Mouse (Mus musculus) lung, postnatal 36 days (tissue): ENCODE results near the gene Emb.

Experiments
- DNase-seq: peaks from one replicate; pipeline ENCODE4 v3.0.0; 2022; ENCODE audit warnings: mixed read lengths

Emb gene

GRCm38 (mm10) chr13:117220501-117221321 lies 12.4 kb downstream of the Emb start, which contains the start of gene Gm17509:
TSS of gene Gm17509 (minus strand) at chr13:117221075.
- DNase-seq, result peak; percentile 77

- DNase-seq, result peak; percentile 60
These were observed 14.8 kb downstream of the Emb start for GRCm38 (mm10) chr13:117223125-117223524.

GRCm38 (mm10) chr13:117224901-117225300 lies 16.6 kb downstream of the Emb start:
- no peak for DNase-seq

DNA sequence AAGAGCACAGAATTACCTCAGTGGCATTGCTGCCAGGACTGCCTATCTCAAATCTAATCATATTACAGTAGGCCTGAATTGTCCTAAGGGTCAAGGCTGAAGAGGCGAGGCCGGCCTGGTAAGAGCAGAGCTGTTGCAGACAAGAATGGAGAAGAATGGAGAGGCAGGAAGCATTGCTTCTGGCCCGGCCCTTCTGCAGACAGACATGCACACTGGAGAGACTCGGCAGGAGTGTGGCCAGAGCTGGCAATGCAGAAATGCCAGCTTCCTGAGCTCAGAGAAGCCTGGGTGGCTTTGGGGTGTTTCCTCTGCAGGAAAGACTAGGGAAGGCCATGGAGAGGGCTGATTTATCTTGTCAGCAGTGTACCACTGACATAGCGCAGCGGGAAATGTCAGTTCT lies 17.2 kb downstream of the Emb start:
- DNase-seq, result no peak

DNA sequence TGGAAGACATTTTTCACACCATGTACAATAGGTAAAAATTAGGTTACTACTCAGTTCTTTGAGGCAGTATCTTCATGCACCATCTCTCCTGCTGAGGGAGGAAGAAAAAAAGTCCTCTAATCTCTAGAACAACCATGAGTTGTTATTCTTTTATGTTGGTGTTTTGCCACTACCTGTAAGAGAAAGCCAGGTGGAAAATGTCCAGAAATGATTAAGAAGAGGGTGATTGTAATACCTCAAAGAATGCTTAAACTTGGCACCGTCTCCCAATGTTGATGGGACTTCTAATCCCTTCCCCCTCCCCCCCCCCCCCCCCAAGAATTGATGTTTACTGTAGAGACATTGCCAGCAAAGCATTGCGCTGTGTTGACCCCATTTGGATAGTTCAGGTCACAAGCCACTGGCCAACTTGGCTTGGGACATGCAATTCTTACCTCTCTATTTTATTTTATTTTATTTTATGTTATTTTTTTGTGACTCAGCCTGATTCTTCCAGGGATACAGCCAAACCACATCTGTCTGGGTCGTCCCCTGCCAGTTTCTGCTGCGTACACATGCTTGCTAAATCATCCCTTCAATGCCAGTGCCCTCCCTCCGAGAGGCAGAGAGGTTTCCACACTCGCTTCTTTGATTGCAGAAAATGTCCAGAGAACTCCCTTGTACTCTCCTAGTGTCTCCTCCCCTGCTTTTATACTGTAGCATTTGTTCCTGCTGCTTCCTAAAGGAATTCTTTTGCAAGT lies 22.2 kb downstream of the Emb start:
- DNase-seq, result no peak

GRCm38 (mm10) chr13:117233808-117234207 lies 25.5 kb downstream of the Emb start:
- DNase-seq, result peak; percentile 46

DNA sequence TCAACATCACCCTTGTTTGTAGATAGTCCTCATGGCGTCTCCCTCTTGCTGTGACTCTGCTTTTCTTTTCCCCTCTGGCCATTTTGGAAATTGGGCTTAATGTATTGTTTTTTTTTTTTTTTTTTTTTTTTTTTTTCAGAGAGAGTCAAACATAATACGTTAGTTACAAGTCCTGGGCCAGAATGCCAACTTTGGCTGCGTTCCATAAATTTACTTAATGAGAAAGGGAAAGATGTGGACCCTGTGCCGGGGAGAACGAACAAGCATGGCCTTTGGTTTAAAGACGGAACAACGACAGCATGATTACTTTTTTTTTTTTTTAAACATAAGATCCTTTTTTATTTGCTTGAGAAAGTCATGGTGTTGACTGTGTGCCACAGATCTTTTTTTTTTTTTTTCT lies 26.1 kb downstream of the Emb start:
- DNase-seq, result no peak

DNA sequence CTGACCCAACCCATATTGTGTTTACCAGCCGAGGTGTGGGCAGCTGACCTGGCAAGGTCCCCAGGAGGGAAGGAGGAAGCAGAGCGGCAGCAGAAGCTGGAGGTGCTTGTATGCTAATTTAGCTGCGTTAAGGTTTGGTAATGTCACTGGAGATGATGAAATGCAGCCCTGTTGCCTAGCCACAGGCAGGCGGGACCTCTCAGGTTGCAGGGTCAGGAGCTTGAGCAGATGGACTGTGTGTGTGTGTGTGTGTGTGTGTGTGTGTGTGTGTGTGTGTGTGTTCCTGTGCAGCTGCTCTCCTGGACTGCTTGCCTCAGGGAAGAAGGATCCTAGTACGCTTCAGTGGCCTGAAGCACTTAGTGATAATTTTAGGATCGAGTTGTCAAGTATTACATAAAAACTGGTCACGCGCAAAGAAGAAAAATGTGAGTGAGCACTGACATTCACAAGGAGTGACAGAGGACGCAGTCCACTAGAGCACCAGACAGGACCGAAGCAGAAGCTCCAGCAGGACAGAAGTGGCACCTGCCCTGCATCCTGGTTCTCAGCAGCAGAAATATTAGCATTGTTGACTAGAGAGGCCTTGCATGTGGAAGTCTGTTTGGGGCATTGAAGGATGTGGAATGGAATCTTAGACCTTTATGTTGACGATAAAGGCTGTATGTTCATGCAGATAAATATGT lies 27.3 kb downstream of the Emb start:
- DNase-seq, result peak; percentile 87

DNA sequence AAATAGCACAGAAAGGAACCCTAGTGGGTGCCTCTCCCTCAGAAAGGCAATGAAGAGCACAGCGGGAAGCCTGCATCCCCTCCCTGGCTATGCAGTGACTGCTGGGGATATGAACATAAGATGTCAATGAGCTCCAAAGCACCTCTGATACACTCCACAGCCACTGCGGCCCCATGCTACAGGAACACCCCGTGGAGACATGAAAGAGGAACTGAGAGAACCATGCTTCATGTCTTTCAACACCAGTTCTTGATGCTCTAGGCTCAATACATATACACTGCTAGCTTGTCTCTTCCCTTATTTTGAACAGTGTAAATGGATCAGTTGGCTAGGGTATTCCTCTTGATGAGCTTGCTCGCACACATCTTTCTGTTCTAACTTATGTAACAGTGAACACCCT lies 28.8 kb downstream of the Emb start:
- DNase-seq, result peak; percentile 44

GRCm38 (mm10) chr13:117242063-117242462 lies 33.7 kb downstream of the Emb start:
- peak; percentile 38 for DNase-seq

- DNase-seq, result no peak
These were observed 34.3 kb downstream of the Emb start for GRCm38 (mm10) chr13:117242621-117243020.

GRCm38 (mm10) chr13:117260704-117261103 lies 52.4 kb downstream of the Emb start:
- DNase-seq, result no peak

GRCm38 (mm10) chr13:117266156-117266555 lies 57.8 kb downstream of the Emb start:
- no peak for DNase-seq

GRCm38 (mm10) chr13:117267963-117268362 lies 59.6 kb downstream of the Emb start:
- no peak for DNase-seq

- peak; percentile 42 for DNase-seq
These were observed 75.7 kb downstream of the Emb start for GRCm38 (mm10) chr13:117284036-117284435.

GRCm38 (mm10) chr13:117286939-117287338 lies 78.6 kb downstream of the Emb start:
- peak; percentile 30 for DNase-seq

- DNase-seq, result no peak
These were observed 79.1 kb downstream of the Emb start for GRCm38 (mm10) chr13:117287400-117287799.

- DNase-seq, result peak; percentile 86
These were observed 81.3 kb downstream of the Emb start for GRCm38 (mm10) chr13:117289494-117290270.

- peak; percentile 67 for DNase-seq
These were observed 103.3 kb downstream of the Emb start for GRCm38 (mm10) chr13:117311446-117312225.
